Mouse (Mus musculus) limb, embryonic 15.5 days (tissue): ENCODE measurements around the gene Ptges3. TPM values are rescaled to one million over a fixed set of nuclear protein-coding genes. Genes with fewer than 3 reads are reported as not detected.
"Not testable (repeated sequence)": the region's sequence is repeated elsewhere in the genome, so short reads cannot be mapped to it uniquely, and the experiment has no call there.

ENCODE experiments used
- ATAC-seq: fragments of 200-750 bp; cut with Nextera tagmentation; 2 replicates; pipeline ENCODE4 v1.8.0; 2017; ENCODE audit warnings: low read depth, moderate TSS enrichment; ENCODE audit not compliant: insufficient number of reproducible peaks, low FRiP score, low TSS enrichment
- H3K27ac ChIP-seq: fragments of 300-500 bp; sonication (generic); 2 replicates; pipeline ENCODE4 v1.5.1; 2015; ENCODE audit warnings: moderate library complexity, mild to moderate bottlenecking, inconsistent platforms
- H3K27me3 ChIP-seq: fragments of 300-500 bp; sonication (generic); 2 replicates; pipeline ENCODE4 v1.6.1; 2015; ENCODE audit warnings: inconsistent platforms
- H3K36me3 ChIP-seq: fragments of 300-500 bp; sonication (generic); 2 replicates; pipeline ENCODE4 v1.6.1; 2015; ENCODE audit warnings: inconsistent platforms
- H3K4me1 ChIP-seq: fragments of 300-500 bp; sonication (generic); 2 replicates; pipeline ENCODE4 v1.6.1; 2015; ENCODE audit warnings: inconsistent platforms
- H3K4me2 ChIP-seq: fragments of 300-500 bp; sonication (generic); 2 replicates; pipeline ENCODE4 v1.6.1; 2015; ENCODE audit warnings: mild to moderate bottlenecking, inconsistent platforms
- H3K4me3 ChIP-seq: fragments of 300-500 bp; sonication (generic); 2 replicates; pipeline ENCODE4 v1.5.1; 2015; ENCODE audit warnings: mild to moderate bottlenecking, inconsistent platforms
- H3K9ac ChIP-seq: fragments of 300-500 bp; sonication (generic); 2 replicates; pipeline ENCODE4 v1.6.1; 2015; ENCODE audit warnings: inconsistent platforms
- H3K9me3 ChIP-seq: fragments of 300-500 bp; sonication (generic); 2 replicates; pipeline ENCODE4 v1.6.1; 2016; ENCODE audit warnings: inconsistent platforms
- WGBS: fragments of 180-500 bp; shearing (Covaris S2); methylation state at CpG from one replicate; pipeline ENCODE4 v1.1.7; 2015; 5-methylcytosine and 5-hydroxymethylcytosine counted together
- polyA plus RNA-seq: library from polyadenylated mRNA; unstranded; fragments of >200 nt; fragmentation: Nextera tagmentation; extraction: Ambion mirVana; gene quantifications from 2 replicates; pipeline ENCODE4 v1.2.1, GENCODE M21; 2015

Ptges3 gene
- polyA plus RNA-seq, 1 experiment from 2014 or later: 459 TPM

- peaks cover 19% of the 10 kb centered on the region for H3K4me1 ChIP-seq
- H3K9me3 ChIP-seq: no peaks in the 10 kb centered on the region
- no peak for ATAC-seq
- H3K4me2 ChIP-seq: no peak overlapping the region
- H3K36me3 ChIP-seq: peaks cover 11% of the 10 kb centered on the region
- H3K4me3 ChIP-seq: no peak overlapping the region
- WGBS: 94% methylated on average over 6 of the region's 6 CpGs
- H3K27me3 ChIP-seq: no peaks in the 10 kb centered on the region
- no peak overlapping the region for H3K9ac ChIP-seq
- H3K27ac ChIP-seq: no peak overlapping the region
Measured at GRCm38 (mm10) chr10:128062221-128062989, 3.7 kb downstream of the Ptges3 start.

- H3K9ac ChIP-seq: no peak overlapping the region
- no peak overlapping the region for H3K4me3 ChIP-seq
- H3K4me2 ChIP-seq: no peak overlapping the region
- no peak overlapping the region for H3K27ac ChIP-seq
- 0 out of 2 replicates have a peak, but pooled peaks cover 2% of the 10 kb centered on the region for H3K4me1 ChIP-seq
- peaks cover 36% of the 10 kb centered on the region for H3K36me3 ChIP-seq
- no peaks in the 10 kb centered on the region for H3K27me3 ChIP-seq
- H3K9me3 ChIP-seq: no peaks in the 10 kb centered on the region
- WGBS: 84% methylated on average over 5 of the region's 5 CpGs
- no peak for ATAC-seq
Measured at GRCm38 (mm10) chr10:128066072-128066471, 7.3 kb downstream of the Ptges3 start.

- no peak overlapping the region for H3K4me2 ChIP-seq
- no peak overlapping the region for H3K4me3 ChIP-seq
- H3K9ac ChIP-seq: no peak overlapping the region
- H3K27ac ChIP-seq: no peak overlapping the region
- WGBS: 96% methylated on average over 4 of the region's 4 CpGs
- no peak for ATAC-seq
- no peaks in the 10 kb centered on the region for H3K4me1 ChIP-seq
- no peaks in the 10 kb centered on the region for H3K27me3 ChIP-seq
- H3K9me3 ChIP-seq: no peaks in the 10 kb centered on the region
- H3K36me3 ChIP-seq: peaks cover 56% of the 10 kb centered on the region
Measured at GRCm38 (mm10) chr10:128069201-128069600, 10.4 kb downstream of the Ptges3 start.

- H3K4me3 ChIP-seq, ATAC-seq, H3K4me2 ChIP-seq, H3K27me3 ChIP-seq, H3K9me3 ChIP-seq, H3K9ac ChIP-seq, H3K27ac ChIP-seq, H3K4me1 ChIP-seq: not testable (repeated sequence)
- H3K36me3 ChIP-seq: peaks cover 56% of the 10 kb centered on the region
- 93% methylated on average over 2 of the region's 2 CpGs for WGBS
Measured at GRCm38 (mm10) chr10:128070432-128070831, 11.7 kb downstream of the Ptges3 start.

GRCm38 (mm10) chr10:128078269-128078668 lies 19.5 kb downstream of the Ptges3 start:
- not testable (repeated sequence) for H3K4me3 ChIP-seq, H3K4me1 ChIP-seq, H3K27me3 ChIP-seq, H3K9ac ChIP-seq, H3K9me3 ChIP-seq, H3K27ac ChIP-seq, H3K4me2 ChIP-seq, ATAC-seq
- WGBS: 84% methylated on average over 5 of the region's 5 CpGs
- peaks cover 25% of the 10 kb centered on the region for H3K36me3 ChIP-seq

GRCm38 (mm10) chr10:128080496-128080895 lies 21.7 kb downstream of the Ptges3 start:
- no peak for ATAC-seq
- WGBS: 72% methylated on average over 1 of the region's 1 CpGs
- Histone ChIP-seq H3K4me2 (no peak overlapping the region), H3K9ac (no peak overlapping the region), H3K4me1 (peaks cover 19% of the 10 kb centered on the region), H3K27ac (no peak overlapping the region), H3K27me3 (no peaks in the 10 kb centered on the region), H3K4me3 (no peak overlapping the region), H3K9me3 (no peaks in the 10 kb centered on the region), H3K36me3 (peaks cover 22% of the 10 kb centered on the region)

- Histone ChIP-seq H3K36me3 (peaks cover 36% of the 10 kb centered on the region), H3K27me3 (no peaks in the 10 kb centered on the region), H3K9ac (no peak overlapping the region), H3K4me2 (peak overlapping the region; percentile 63), H3K9me3 (no peaks in the 10 kb centered on the region), H3K4me1 (peaks cover 19% of the 10 kb centered on the region), H3K4me3 (peak overlapping the region; percentile 94), H3K27ac (no peak overlapping the region)
- 43% methylated on average over 6 of the region's 6 CpGs for WGBS
- no peak for ATAC-seq
Measured at GRCm38 (mm10) chr10:128081807-128082476, 23.2 kb downstream of the Ptges3 start.

- H3K36me3 ChIP-seq: peaks cover 36% of the 10 kb centered on the region
- WGBS: 11% methylated on average over 9 of the region's 9 CpGs
- H3K27ac ChIP-seq: peak overlapping the region; percentile 76
- peak overlapping the region; percentile 64 for H3K9ac ChIP-seq
- H3K4me2 ChIP-seq: peak overlapping the region; percentile 63
- H3K4me3 ChIP-seq: peak overlapping the region; percentile 94
- no peaks in the 10 kb centered on the region for H3K9me3 ChIP-seq
- no peaks in the 10 kb centered on the region for H3K27me3 ChIP-seq
- peaks cover 19% of the 10 kb centered on the region for H3K4me1 ChIP-seq
- no peak for ATAC-seq
Measured at GRCm38 (mm10) chr10:128082477-128082808, 23.7 kb downstream of the Ptges3 start.

GRCm38 (mm10) chr10:128082880-128083421 lies 24.2 kb downstream of the Ptges3 start, which contains the start of gene Atp5b:
Gene Atp5b (plus strand): TSS chr10:128083273.
- H3K36me3 ChIP-seq: peaks cover 36% of the 10 kb centered on the region
- peak within 1 kb of the TSS; percentile 67 for H3K4me2 ChIP-seq
- no peaks in the 10 kb centered on the region for H3K27me3 ChIP-seq
- WGBS: under 1% methylated on average over 34 of the region's 34 CpGs
- peak within 1 kb of the TSS; percentile 94 for H3K4me3 ChIP-seq
- H3K4me1 ChIP-seq: peaks cover 19% of the 10 kb centered on the region
- H3K9me3 ChIP-seq: no peaks in the 10 kb centered on the region
- peak within 1 kb of the TSS; percentile 85 for H3K27ac ChIP-seq
- peak; percentile 98 for ATAC-seq
- H3K9ac ChIP-seq: peak within 1 kb of the TSS; percentile 97

- Histone ChIP-seq H3K36me3 (peaks cover 40% of the 10 kb centered on the region), H3K4me3 (peak overlapping the region; percentile 94), H3K27ac (peak overlapping the region; percentile 85), H3K4me1 (peaks cover 19% of the 10 kb centered on the region), H3K27me3 (no peaks in the 10 kb centered on the region), H3K9me3 (no peaks in the 10 kb centered on the region), H3K4me2 (peak overlapping the region; percentile 67), H3K9ac (peak overlapping the region; percentile 97)
- WGBS: under 1% methylated on average over 22 of the region's 22 CpGs
- ATAC-seq: no peak
Measured at GRCm38 (mm10) chr10:128083688-128084087, 24.9 kb downstream of the Ptges3 start.

- peak overlapping the region; percentile 97 for H3K9ac ChIP-seq
- H3K9me3 ChIP-seq: no peaks in the 10 kb centered on the region
- 3% methylated on average over 3 of the region's 3 CpGs for WGBS
- peaks cover 45% of the 10 kb centered on the region for H3K36me3 ChIP-seq
- peak overlapping the region; percentile 67 for H3K4me2 ChIP-seq
- ATAC-seq: no peak
- H3K27me3 ChIP-seq: no peaks in the 10 kb centered on the region
- H3K4me3 ChIP-seq: peak overlapping the region; percentile 94
- H3K27ac ChIP-seq: no peak overlapping the region
- H3K4me1 ChIP-seq: peaks cover 19% of the 10 kb centered on the region
Measured at GRCm38 (mm10) chr10:128084160-128084559, 25.4 kb downstream of the Ptges3 start.

GRCm38 (mm10) chr10:128086391-128086790 lies 27.6 kb downstream of the Ptges3 start:
- Histone ChIP-seq H3K9me3 (no peaks in the 10 kb centered on the region), H3K9ac (no peak overlapping the region), H3K27ac (no peak overlapping the region), H3K36me3 (peaks cover 62% of the 10 kb centered on the region), H3K4me3 (no peak overlapping the region), H3K4me2 (no peak overlapping the region), H3K27me3 (no peaks in the 10 kb centered on the region), H3K4me1 (peaks cover 27% of the 10 kb centered on the region)
- ATAC-seq: no peak
- WGBS: 77% methylated on average over 6 of the region's 6 CpGs
